Mouse (Mus musculus): Measurements from ENCODE around the gene Stoml2.

DNA sequence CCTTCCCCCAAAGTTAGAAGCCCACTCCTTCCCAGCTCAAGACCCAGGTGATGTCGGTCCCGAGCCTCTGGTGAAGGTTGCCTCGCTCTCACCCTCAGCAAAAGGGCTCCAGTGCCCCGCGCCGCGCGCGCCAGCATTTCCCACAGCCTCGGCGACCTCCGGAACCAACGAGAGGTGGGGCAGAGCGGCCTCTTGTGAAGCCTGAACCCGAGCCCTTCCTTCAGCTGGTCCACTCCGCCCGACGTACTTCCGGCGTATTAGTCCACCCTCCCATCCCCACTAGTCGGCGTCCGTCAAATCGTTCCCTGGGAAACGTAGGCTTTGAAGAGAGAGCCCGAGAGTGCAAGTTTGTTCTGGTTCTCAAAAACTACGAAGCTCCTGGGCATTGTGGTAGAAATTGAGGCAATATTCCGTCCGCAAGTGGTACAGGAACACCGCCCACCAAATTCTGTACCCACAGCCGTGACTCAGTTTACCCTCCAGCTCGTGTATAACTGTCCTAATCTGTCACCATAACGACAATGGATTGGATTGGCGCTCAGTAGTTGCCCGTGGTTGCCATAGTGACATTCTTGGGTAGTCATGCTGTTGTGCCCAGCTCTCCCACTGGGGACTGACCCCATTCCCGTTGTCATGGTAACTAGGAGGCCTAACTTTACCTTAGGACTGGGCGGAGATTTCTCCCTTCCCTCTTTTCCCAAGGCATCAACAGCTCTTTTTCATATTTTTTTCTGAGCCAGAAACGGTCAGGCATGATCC lies at the start of gene Stoml2:
- TF ChIP-seq CTCF (IDR thresholded peaks at IDR 0.05; ENCODE audit: low read depth, low read length) (no peak), GATA1 (IDR thresholded peaks at IDR 0.05; ENCODE audit: borderline replicate concordance, low read length) (no peak), TAL1 (conservative IDR thresholded peaks at IDR 0.05; ENCODE audit: low read depth, low read length) (no peak), GATA2 (IDR thresholded peaks at IDR 0.05; ENCODE audit: borderline replicate concordance, low read depth, low read length) (no peak), POLR2AphosphoS5 (IDR thresholded peaks at IDR 0.05; ENCODE audit: insufficient replicate concordance, low read depth, low read length) (no peak)
